Mouse (Mus musculus) adipocyte (in vitro differentiated cells): ENCODE data around the gene Adcy2.

Experiments
- DNase-seq: peaks from one replicate; pipeline ENCODE4 v3.0.0-alpha.2; 2016; ENCODE audit warnings: low spot score

The Adcy2 gene

DNA sequence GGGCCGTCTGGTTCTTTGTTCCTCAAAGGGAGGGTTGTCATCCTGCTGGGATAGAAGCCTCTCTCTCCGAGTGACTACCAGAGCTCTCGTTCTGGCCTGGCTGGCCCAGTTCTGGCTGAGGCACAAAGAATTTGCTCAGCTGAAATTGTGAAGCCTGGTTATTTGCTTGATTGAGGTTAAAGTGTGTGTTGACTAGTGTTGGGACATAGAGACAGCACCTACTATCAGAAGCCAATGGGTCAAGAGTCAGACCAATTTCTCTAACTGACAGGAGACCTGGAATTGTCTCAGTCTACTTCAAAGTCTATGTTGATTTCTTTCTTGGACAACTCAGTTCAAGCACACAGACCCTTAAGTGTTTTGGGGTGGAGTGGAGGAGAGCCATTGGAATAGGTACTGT lies 372.3 kb downstream of the Adcy2 start:
- no peak for DNase-seq

GRCm38 (mm10) chr13:68622792-68623191 lies 376.5 kb downstream of the Adcy2 start:
- DNase-seq = no peak

GRCm38 (mm10) chr13:68607652-68608405 lies 391.5 kb downstream of the Adcy2 start:
- no peak for DNase-seq

- no peak for DNase-seq
Observed at GRCm38 (mm10) chr13:68605689-68606126, 393.6 kb downstream of the Adcy2 start.

GRCm38 (mm10) chr13:68603085-68603484 lies 396.3 kb downstream of the Adcy2 start:
- DNase-seq = no peak

DNA sequence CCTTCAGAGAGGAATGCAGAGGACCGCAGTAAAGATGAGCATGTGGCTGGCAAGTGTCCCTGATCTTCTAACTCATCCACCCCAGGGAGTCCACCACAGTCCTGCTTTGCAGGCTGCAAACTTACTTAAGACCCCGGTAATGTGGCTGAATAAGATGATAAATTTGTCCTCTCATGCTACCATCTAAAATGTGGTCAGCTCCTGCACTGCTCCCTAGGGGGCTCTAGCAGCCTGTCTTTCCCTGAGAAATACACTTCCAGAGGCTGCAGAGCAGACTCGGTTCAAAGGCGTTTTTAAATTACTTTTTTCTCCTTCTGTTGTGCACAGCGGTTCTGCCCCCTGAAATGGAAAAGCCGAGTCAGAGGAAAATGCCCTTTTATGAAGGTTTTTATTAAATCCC lies 398.2 kb downstream of the Adcy2 start:
- DNase-seq = no peak

- DNase-seq = no peak
Observed at GRCm38 (mm10) chr13:68598953-68599352, 400.4 kb downstream of the Adcy2 start.

GRCm38 (mm10) chr13:68597667-68598066 lies 401.7 kb downstream of the Adcy2 start:
- DNase-seq = no peak

DNA sequence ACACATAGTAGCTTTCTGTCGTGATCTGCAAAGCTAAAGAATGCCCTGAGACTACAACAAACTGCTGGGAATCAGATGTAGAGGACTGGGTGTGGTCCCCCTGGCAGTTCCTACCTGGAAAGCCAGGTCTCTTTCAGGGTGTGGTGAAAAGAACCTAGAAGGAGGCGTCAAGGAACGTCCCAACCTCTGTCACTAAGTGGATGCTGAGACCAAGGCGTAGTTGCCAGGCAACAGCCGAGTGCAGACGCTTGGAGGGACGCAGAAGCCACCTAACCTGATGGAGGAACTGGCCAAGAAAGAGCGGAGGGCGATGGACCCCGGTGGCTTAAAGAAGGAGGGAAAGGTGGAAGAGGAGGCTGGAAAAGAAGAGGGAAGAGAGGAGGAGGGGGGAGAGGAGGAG lies 402.1 kb downstream of the Adcy2 start, which contains the start of gene 1700001L19Rik:
TSS of gene 1700001L19Rik (plus strand) at position 223 of the 400 bp plus-strand sequence.
- DNase-seq = no peak

DNA sequence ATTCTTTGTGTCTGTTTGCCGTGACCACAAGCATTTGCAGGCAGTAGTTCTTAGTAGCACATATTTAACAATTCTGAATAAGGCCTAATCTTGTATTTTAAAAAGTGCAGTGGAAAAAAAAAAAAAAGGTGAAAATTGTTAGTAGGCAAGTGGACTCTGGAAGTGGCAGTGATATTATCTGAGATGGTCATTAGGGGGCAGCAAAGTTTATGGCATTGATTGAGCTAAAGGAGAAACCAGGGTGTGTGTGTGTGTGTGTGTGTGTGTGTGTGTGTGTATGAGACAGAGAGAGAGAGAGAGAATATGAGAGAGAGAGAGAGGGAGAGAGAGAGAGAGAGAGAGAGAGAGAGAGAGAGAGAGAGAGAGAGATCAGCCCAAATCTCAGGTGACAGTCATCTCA lies 405.5 kb downstream of the Adcy2 start:
- peak; percentile 63 for DNase-seq

DNA sequence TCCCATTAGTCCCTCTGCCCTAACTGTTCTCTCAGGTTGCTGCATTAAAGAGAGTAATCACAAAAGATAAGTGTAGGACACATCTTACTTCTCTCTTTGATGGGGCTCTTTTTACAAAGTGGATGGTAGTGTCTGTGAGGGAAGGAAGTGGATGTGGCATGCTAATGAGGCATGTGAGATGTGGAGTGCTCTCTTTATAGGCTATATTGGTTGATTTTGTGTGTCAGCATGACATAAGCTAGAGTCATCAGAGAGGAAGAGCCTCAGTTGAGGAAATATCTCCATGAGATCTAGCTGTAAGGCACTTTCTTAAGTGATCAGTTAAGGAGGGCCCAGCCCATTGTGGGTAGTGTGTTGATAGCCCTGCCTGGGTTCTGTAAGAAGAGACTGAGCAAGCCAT lies 411.0 kb downstream of the Adcy2 start:
- no peak for DNase-seq

GRCm38 (mm10) chr13:68585441-68585840 lies 413.9 kb downstream of the Adcy2 start:
- no peak for DNase-seq

GRCm38 (mm10) chr13:68583961-68584360 lies 415.4 kb downstream of the Adcy2 start:
- DNase-seq = no peak

DNA sequence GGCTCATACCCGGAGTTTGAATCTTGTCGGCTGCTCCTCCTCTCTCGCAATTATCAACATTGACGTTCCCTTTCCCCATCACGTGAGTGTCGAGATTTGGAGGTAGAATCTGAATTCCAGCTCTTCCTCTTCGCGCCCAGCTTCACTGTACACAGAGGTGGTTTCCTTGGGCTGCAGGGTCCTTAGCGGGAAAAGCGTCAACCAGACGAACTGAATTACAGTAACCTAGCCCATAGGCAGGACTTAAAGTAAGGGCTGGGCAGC lies 416.9 kb downstream of the Adcy2 start:
- peak; percentile 17 for DNase-seq

DNA sequence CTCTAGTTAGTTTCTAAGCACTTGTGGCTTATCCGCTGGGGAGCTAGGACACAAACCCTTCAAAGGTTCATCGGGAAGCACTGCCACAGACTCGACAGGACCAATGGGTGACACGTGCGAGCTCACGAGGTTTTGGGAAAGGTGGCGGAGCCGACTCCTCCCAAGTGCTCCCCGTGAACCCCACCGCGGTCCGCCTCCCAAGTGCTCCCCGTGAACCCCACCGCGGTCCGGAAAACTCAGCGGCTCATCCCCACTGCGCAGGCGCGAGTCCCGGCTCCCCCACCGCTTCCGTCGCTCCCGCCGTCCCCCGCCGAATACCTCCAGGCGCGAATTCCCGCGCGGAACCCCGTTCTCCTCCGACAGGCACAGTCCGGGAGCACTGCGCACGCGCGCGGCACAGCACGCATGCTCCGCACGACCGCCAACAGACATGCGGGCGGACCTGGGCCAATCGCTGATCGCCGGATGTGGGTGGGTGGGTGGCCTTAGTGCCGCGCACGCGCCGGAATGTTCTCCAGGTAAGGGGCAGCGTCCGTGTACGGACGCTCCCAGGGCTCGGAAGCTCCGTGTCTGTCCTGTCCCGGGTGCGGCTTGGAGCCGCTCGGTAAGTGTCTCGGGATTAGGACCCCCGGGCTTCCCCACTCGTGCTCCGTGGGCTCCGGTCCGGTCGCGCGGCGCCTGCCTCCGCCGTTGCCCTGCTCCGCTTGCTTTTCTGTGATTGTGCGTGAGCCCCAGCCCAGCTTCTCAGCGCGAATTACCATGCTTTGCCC lies 417.4 kb downstream of the Adcy2 start, which contains the start of the genes Mtrr and Fastkd3:
TSS of gene Mtrr (minus strand) at position 403 of the 770 bp plus-strand sequence.
TSS of gene Fastkd3 (plus strand) at position 488 of the 770 bp plus-strand sequence.
- peak; percentile 88 for DNase-seq

DNA sequence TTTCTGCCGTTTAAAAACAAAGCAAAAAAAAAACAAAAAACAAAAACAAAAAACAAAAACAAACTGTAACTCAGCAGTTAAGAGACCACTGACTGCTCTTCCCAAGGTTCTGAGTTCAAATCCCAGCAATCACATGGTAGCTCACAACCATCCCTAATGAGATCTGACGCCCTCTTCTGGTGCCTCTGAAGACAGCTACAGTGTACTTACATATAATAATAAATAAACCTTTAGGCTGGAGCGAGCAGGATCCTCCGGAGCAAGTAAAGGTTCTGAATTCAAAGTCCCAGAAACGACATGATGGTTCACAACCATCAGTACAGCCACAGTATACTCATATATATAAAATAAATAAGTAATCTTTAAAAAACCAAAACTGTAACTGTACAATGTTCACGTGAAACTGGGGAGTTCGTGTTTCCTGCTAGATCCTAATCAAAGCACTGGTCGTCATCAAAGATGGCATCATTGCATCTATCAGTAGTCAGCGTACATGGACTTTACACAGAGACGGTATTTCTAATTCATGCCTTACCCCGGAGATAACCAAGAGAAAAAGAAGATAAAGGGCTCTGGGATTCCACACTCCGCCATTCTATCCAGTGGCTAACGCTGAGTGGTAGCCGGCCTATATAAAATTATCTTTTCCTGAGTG lies 418.1 kb downstream of the Adcy2 start:
- no peak for DNase-seq

GRCm38 (mm10) chr13:68577945-68578344 lies 421.4 kb downstream of the Adcy2 start:
- DNase-seq = peak; percentile 42

- DNase-seq = no peak
Observed at GRCm38 (mm10) chr13:68574398-68574797, 424.9 kb downstream of the Adcy2 start.

GRCm38 (mm10) chr13:68572966-68573913 lies 426.1 kb downstream of the Adcy2 start:
- DNase-seq = no peak

- DNase-seq = no peak
Observed at GRCm38 (mm10) chr13:68572247-68572646, 427.1 kb downstream of the Adcy2 start.
